Mouse (Mus musculus) CD4-positive, CD25-positive, alpha-beta regulatory T cell, adult 2 months (primary cell): Measurements from ENCODE around the gene Cspg5.

Source experiments
- DNase-seq: peaks from one replicate; pipeline ENCODE4 v3.0.0-alpha.2; 2012; ENCODE audit warnings: low read depth, low spot score

The Cspg5 gene

DNA sequence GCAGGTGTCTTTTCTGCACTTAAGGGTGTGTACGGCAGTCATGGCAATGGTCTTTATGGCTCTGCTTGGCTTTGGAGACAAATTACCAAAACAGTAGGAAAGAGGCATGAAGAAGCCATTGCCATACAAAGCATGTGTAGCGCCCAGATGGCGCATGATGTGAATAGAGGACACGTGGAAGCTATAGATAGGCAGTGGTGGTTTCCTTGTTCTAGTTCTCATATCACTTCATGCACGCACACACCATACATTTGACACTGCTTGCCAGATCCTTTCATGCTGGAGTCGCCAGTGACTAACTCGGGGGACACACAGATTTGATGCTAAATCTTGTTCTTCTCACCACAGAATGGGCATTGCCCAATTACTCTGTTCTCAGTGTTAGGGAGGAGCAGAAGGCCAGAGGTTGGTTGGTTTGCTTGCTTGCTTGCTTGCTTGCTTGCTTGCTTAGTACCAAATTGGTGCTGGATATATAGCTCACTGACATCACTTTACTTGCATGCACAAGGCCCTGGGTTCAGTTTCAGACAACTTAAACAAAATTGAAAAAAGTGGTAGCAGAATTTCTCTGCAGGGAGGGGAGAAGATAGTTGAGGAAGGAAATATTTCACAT lies at the start of gene Cspg5:
Cspg5 (plus strand) TSS at position 563 of the 613 bp plus-strand sequence.
- DNase-seq: no peak

DNA sequence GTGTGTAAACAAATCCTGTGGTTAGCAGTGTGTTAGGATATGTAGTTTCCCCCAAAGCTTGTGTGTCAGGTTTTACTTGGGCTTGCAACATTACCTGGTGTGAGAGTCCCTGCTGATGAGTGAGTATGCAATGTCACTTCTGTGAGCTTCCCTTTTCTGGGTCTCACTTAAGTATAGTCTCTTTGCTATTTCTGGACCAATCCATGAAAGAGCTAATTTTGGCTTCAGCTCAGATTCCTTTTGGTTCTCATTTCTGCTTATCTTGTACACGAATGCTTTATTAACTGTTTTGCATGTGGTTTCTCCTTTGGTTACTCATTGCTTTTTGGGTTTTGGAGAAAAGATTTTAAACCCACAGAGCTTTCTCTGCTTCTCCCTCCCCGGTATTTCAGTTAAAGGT lies 43.7 kb upstream of the Cspg5 start:
- DNase-seq: no peak

DNA sequence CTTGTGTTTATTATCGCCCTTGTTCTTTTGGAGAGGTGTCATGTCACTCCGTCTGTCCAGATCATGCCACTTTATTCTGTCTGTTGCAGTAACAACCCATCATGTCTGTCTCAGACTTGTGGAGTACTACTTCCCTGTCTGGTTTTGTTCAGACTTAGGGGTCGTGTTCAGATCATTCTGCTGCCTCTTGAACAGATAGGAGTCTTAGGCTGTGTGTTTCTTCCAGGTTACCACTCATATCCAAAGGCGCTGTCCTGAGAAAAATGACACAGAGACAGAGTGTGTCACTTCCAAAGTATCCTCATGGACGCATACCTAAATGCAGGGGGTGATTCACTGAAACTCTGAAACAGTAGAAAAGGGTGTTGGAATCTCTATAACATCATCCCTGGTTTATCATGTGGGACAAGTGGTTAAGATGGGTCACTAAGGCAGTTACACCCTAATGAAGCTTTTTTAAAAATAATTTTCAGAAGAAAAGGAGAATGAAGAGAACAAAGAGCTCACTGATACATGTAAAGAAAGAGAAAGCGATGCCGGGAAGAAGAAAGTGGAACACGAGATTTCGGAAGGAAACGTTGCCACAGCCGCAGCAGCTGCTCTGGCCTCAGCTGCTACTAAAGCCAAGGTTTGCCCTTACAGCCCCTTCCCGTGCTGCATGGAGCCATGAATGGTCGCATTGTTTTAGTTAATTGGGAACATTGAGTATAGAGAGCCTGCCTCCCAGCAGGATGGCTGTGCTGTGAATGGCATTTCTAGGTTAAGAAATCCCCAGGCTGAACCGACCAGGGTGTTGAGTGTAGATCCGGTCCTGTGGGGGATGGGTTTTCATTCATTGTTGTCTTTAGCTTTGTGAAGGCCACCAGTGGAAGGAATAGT lies 37.8 kb upstream of the Cspg5 start:
- DNase-seq: no peak

DNA sequence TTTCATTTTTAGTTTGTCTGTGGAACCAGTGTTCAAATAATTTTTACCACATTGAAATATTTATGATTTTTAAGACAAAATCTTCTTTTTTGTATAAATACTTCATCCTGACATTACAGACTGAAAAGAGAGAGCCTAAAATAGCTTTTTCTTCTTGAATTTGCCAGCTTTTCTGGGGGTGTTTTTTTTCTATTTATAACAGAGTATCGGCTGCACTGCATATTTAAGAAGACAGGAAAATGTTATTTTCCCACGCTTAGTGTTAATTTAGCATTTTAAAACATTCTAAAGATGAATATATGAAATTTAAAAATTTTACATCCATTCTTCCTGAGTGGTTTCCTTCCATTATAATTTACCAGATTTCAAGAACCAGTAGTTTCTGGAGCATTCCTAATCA lies 37.1 kb upstream of the Cspg5 start:
- no peak for DNase-seq

DNA sequence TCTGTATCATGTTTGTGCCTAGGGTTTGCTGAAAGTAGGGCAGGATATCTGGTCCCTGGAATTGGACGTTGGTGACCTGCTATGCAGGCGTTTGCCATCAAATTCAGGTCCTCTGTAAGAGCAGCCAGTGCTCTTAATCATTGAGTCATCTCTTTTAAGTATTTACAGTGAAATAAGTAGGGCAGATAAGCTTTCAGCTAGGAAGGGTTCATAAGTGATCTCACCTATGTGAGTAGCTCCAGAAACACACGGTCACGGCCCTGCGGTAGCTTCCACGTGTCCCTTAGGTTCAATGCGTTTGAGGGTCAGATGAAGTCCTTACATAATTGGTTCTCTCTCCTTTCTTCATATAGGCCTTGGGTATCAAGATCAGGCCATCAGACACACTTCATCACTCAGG lies 35.3 kb upstream of the Cspg5 start:
- no peak for DNase-seq

DNA sequence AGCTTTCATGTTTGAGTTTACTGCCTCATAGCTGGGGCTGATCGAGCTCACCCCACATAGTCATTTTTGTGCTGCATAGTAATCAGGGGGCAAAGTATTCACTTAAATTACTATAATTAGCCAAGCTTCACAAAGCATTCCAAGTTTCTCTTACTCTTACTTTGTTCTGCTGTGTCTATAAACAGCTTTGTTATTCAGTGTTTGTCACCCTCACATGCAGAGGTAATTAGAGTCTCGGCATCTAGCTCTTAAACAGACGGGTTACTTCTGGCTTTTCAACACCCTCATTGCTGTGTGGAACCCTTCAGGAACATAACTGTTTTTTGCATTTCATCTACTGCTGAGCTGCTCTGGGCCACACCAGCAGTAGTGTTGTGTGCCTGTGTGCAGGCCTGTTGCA lies 34.6 kb upstream of the Cspg5 start:
- no peak for DNase-seq

DNA sequence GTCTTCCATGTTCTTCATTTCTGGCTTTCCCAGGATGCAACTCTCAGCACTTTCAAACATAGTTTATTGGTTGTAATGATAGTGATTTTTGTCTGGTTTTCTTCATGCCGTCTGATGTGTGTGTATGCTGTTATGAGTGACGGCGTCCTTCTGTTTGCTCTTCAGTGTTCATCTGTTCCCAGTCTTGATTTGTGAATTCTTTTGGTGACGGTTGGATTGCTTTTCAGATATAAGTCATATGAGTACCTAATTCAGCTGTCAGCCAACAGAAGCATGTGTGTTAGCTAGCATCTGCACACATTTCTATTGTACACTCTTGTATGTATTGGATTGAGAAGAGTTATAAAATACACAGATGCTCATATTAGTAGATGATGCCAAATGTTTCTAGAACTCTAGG lies 19.3 kb upstream of the Cspg5 start:
- DNase-seq: no peak

DNA sequence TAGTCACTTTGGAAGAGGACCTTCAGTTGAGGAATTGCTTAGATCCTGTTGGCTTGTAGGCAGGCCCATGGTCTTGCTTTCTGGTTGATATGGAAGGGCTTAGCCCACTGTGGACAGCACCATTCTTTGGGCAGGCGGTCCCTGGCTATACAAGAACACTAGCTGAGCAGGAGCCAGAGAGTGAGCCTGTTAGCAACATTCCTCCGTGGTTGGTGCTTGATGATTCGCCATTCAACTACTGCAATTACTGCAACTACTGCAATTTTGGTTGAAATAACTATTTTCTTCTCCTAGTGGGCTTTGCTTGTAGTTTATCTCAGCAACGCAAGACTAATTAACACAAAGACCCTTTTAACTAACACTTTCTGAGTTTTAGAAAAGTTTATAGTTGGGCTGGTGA lies 17.4 kb upstream of the Cspg5 start:
- no peak for DNase-seq

DNA sequence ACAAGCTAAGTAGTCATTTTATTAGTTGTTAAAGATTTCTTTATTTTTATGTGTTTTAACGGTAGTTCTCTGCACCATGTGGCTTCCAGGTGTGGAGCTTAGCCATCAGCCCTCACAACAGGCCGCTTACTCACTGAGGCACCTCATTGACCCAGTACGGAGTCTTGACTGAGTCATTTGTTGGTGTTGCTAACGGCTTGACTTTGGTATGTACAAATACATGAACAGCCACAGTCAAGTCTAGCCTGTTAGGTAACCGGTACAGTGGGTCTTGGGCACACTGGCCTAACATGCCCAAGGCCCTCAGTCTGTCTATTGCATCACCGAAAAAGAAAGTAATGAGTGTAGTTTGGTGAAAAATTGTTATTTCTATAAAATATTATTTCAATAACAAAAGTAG lies 14.9 kb upstream of the Cspg5 start:
- DNase-seq: no peak

DNA sequence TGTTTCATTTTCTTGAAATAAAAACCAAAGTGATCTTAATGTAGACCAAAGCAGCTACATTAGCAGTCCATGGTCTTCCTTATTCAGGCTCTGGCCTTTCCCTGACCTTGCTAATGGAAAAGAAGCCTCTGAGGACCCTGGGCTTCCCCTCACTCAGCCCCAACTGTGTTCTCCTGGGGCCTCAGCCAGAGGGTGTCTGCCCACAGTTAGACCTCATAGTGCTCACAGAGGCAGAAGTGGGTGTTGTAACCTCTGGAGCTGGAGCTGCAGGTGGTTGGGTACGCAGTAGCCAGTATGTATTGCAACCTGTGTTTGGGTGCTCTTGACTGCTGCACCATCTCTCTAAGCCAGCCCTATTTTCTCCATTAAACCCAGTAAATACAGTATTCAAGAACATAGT lies 14.5 kb upstream of the Cspg5 start:
- no peak for DNase-seq

DNA sequence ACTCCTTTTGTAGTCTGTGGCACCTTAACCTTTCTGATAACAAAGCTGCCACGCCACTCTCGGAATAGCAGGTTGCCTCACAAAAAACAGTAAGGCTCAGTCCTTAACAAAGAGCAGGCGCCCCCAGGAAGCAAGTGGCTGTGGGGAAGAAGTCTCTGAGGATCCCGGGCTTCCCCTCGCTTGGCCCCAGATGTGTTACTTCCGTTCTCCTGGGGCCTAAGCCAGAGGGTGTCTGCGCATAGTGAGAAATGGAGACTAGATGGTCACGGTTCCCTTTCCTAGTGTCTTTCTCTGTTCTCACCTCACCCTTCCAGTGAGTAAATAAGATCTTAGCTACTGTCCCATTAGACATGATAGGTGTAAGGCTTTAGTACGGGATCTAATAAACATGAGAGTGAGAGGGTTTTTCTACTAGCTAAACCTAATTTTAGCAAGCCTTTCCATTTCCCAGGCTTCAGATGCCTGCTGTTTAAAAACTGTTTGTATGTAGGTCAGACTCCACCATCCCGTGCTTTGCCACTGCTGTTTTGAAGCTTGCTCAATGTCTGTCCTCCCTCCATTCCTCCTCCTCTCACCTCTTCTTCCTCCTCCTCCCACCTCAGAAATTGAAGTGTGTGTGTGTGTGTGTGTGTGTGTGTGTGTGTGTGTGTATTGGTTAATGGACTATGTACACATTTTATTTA lies 13.9 kb upstream of the Cspg5 start:
- DNase-seq: no peak

DNA sequence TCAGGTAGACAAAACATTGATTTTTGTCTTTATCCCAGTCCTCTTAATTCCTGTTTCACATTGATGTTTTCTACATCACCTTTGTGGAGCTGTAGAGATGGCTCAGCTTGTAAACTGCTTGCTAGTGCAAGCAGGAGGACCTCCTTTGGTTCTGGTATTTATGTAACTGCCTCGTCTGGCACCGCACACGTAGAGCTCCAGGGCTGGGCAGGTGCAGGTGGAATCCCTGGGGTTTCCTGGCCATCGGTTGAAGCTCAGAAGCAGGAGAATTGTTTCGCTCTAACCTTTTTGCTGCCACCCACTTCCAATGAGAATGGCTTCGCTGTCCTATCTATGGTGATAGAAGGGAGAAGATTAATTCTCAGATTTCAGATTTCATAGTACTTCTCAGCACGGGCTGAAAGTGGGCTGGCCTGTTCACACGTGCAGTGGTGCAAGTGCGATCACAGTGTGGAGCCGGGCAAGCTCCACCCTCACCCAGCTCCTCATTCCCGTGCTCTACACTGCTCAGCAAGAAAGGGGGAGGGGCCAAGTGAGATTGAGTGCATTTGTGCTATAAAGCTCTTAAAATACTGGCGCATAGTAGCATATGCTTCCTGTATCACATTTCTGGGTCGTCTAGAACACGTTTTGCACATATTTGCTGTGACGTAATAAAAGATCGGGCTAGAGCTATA lies 13.1 kb upstream of the Cspg5 start:
- no peak for DNase-seq

DNA sequence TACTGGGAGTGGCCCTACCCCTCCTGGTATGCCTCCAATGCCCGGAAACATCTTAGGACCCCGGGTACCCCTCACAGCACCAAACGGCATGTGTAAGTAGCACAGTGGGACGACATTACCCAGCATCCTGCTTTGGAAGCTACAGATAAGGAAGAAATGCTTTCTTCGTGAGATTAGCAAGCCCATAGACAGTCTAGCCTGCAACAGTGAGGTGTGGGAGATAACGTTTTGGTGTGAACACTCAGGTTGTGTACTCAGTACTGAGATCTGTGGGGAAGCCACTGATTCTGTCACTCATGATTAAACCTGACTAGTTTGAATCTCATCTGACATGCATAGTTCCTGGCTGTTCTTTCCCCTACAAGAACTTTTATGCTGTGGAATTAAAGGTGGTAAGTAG lies 8.6 kb upstream of the Cspg5 start:
- no peak for DNase-seq

DNA sequence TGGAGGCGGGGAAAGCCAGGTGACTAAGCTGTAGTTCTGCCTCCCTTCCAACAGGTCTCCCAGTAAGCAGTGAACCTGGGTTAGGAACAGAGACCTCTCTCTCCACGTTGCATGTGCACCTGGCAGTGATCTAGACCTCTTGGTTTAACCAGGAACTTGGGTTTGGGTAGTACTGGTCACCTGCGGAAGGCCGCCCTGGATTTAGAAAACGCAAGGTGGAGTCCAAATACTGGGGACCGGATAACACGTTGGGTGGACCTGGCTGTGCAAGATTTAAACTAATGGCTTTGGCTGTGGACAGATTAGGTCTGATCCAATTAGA lies 945 bp downstream of the Cspg5 start:
- no peak for DNase-seq

DNA sequence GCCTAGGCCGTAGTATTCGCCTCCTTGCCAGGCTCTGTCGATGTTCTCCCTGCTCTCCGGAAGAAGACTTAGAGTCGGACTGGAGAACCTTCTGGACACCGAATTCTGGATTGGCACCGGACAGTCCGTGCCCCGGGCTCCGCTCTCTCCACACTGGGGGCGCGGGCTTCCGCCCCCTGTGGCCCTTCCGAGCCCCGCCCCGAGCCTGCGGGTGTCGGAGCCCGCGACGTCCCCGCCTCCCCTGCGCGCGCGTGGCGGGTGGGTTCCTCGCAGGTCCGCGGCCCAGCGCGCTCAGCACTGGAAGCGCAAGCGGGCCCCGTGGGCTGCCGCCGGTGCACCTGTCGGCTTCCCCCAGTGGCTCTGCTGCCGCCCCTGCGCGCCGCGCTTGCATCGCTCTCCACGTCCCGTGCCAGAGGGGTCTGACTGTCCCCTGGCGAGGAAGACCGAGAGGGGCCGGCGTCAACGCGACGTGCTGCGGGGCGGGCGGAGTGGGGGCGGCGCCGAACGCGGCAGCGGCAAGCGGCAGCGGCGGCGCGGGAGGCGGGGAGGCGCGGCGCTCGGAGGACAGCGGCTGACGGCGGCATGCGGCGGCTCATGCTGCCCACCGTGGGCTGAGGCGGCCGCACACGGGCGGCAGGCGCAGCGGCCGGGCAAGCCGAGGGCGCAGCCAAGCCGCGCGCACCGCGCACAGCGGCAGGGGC lies 1.5 kb downstream of the Cspg5 start:
- DNase-seq: peak; percentile 31

DNA sequence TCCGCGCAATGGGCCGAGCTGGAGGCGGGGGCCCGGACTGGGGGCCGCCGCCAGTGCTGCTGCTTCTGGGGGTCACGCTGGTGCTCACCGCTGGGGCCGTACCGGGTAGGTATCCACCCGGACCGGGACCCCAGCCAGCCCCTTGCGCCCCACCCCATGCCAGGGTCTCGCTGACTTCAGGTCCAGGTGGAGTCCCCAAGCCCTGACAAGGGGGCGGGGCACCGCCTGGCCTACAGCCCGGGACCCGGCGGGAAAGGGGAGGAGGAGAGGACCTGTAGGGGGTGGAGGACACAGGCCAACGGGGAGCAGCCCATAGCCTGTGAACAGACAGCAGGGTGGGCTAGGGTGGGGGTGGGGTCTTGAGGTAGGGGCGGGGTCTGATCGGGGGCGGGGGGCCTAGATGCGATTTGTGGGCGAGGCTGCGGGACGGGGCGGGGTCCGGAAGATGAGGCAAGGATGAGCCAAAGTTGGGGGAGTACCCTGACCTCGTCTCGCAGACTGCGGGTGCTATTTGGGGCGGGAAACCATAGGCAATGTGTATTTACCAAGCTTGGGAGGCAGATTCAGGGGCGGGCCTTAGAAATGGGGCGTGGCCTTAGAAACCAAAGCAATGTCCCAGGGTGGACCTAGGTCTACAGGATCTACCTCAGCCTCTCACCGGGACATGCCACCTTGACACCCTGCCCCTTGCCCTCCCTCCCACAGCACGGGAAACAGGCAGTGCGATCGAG lies 2.2 kb downstream of the Cspg5 start:
- peak; percentile 48 for DNase-seq

DNA sequence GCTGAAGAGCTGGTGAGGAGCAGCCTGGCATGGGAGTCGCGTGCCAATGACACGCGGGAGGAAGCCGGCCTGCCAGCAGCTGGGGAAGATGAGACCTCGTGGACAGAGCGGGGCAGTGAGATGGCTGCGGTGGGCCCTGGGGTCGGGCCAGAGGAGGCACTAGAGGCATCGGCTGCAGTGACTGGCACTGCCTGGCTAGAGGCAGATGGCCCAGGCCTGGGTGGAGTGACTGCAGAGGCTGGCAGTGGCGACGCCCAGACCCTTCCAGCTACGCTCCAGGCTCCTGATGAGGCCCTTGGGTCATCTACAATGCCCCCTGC lies 2.7 kb downstream of the Cspg5 start:
- DNase-seq: no peak

DNA sequence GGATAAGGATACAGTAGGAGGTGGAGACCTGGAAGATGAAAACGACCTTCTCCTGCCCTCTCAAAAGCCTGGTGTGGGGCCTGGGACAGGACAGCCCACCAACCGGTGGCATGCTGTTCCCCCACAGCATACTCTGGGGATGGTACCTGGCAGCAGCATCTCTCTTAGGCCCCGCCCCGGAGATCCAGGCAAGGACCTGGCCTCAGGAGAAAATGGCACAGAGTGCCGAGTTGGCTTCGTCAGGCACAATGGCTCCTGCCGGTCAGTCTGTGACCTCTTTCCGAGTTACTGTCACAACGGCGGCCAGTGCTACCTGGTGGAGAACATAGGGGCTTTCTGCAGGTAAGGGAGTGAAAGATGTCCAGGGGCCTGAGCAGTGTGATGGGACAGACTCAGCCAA lies 3.5 kb downstream of the Cspg5 start:
- DNase-seq: no peak

DNA sequence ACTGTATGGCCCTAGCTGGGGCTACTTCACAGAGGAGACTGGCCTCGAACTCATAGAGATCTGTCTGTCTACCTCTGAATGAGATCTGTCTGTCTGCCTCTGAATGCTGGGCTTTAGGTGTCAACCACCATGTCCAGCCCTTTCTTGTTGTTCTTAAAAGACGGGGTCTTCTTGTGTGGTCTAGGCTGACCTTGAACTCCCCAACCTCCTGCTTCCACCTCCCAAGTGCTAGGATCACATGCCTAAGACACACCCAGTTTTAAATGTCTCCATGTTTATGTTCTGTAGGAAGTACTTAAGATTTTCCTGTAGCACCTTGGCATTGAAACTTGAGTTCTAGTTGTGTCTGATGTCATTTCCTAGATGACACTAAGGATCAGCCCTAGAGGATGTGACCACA lies 5.3 kb downstream of the Cspg5 start:
- no peak for DNase-seq

DNA sequence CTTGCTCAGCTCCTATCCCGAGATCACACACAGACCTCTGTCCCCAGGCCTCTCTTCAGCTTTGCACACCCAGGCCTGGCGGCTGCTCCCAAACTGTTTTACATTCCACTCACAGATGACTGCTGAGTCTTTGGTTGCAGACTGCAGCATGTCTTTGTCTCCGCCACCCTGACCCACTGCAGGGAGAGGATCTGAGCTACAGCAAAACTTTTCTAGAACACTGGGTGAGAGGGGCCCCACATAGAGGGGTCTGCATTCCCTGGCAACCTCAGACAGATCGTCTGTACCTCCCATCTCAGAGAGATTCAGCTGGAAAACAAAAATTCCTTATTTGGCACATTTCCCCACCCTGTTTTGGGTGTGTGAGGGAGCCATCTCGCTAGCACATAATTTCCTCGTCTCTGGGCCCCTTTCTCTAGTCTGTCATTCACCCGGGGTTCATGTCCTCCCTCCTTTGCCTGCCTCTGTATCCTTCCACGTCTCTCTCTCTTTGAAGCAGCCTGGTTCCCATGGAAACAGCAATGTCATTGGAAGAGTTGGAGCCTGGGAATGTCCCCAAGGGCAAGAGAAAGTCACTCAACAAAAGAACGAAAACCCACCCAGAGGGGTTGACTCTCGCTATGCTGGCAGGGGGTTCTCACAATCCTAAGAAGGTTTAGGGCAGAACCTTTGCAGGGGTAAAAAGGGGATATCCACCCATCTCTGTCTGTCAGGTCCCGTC lies 6.4 kb downstream of the Cspg5 start:
- DNase-seq: no peak

DNA sequence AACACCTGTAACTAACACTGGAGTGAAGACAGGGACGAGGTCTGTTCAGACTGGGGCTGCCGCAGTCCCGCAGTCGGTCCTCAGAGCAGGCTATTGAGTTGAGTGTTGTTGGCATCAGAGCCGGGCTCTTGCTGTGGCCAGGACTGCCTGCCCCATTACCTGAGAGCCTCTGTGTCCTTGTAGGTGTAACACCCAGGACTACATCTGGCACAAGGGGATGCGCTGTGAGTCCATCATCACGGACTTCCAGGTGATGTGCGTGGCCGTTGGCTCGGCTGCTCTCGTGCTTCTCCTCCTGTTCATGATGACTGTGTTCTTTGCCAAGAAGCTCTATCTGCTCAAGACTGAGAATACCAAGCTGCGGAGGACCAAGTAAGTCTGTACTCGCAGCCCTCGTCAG lies 7.2 kb downstream of the Cspg5 start:
- no peak for DNase-seq
